Mouse (Mus musculus): ENCODE measurements around the gene Cand2. TPM values are rescaled to one million over a fixed set of nuclear protein-coding genes. Genes with fewer than 3 reads are reported as not detected.

Gene Cand2
- polyA plus RNA-seq, 1 experiment from 2014 or later, result 17.2 TPM

- Histone ChIP-seq H3K36me3 (peaks cover 3% of the 10 kb centered on the region; the same call in 1 of the 2 replicates), H3K9me3 (no peaks in the 10 kb centered on the region), H3K9ac (no peak overlapping the region), H3K27ac (no peak overlapping the region), H3K4me2 (replicated peaks) (no peak overlapping the region), H3K4me1 (replicated peaks) (no peaks in the 10 kb centered on the region), H3K4me3 (replicated peaks) (no peak overlapping the region), H3K27me3 (replicated peaks) (no peaks in the 10 kb centered on the region)
- no peak for ATAC-seq
- WGBS, result 93% methylated on average over 4 of the region's 4 CpGs
These were observed 70.7 kb downstream of the Cand2 start for GRCm38 (mm10) chr6:115845006-115845405.

- 38% methylated on average over 8 of the region's 8 CpGs for WGBS
- Histone ChIP-seq H3K4me3 (replicated peaks) (no peak overlapping the region), H3K9me3 (no peaks in the 10 kb centered on the region), H3K27ac (no peak overlapping the region), H3K9ac (no peak overlapping the region), H3K4me2 (replicated peaks) (no peak overlapping the region), H3K36me3 (peaks cover 3% of the 10 kb centered on the region; the same call in 1 of the 2 replicates), H3K27me3 (replicated peaks) (no peaks in the 10 kb centered on the region), H3K4me1 (replicated peaks) (0 out of 2 replicates have a peak, but pooled peaks cover under 1% of the 10 kb centered on the region)
- peak; percentile 59; the same call in 1 of the 2 replicates for ATAC-seq
These were observed 72.5 kb downstream of the Cand2 start for GRCm38 (mm10) chr6:115846640-115847411.

- no peak for ATAC-seq
- Histone ChIP-seq H3K27me3 (replicated peaks) (no peaks in the 10 kb centered on the region), H3K4me2 (replicated peaks) (no peak overlapping the region), H3K27ac (no peak overlapping the region), H3K4me1 (replicated peaks) (peaks cover 8% of the 10 kb centered on the region; the same call in 1 of the 2 replicates), H3K9me3 (no peaks in the 10 kb centered on the region), H3K36me3 (peaks cover under 1% of the 10 kb centered on the region; the same call in 1 of the 2 replicates), H3K4me3 (replicated peaks) (no peak overlapping the region), H3K9ac (no peak overlapping the region)
- WGBS, result 93% methylated on average over 10 of the region's 10 CpGs
These were observed 74.4 kb downstream of the Cand2 start for GRCm38 (mm10) chr6:115848598-115849304.

GRCm38 (mm10) chr6:115852446-115853090 lies 78.2 kb downstream of the Cand2 start:
- peak overlapping the region; percentile 49 for H3K9ac ChIP-seq
- peak overlapping the region; percentile 69 for H3K4me2 ChIP-seq (replicated peaks)
- H3K9me3 ChIP-seq, result no peaks in the 10 kb centered on the region
- H3K4me3 ChIP-seq (replicated peaks), result peak overlapping the region; percentile 66
- 5% methylated on average over 20 of the region's 20 CpGs for WGBS
- no peaks in the 10 kb centered on the region for H3K36me3 ChIP-seq
- peak overlapping the region; percentile 85 for H3K27ac ChIP-seq
- peaks cover 21% of the 10 kb centered on the region; the same call in 1 of the 2 replicates for H3K4me1 ChIP-seq (replicated peaks)
- ATAC-seq, result no peak
- no peaks in the 10 kb centered on the region for H3K27me3 ChIP-seq (replicated peaks)

- Histone ChIP-seq H3K4me2 (replicated peaks) (peak within 1 kb of the TSS; percentile 69), H3K36me3 (no peaks in the 10 kb centered on the region), H3K9me3 (no peaks in the 10 kb centered on the region), H3K27ac (peak within 1 kb of the TSS; percentile 85), H3K9ac (peak within 1 kb of the TSS; percentile 57), H3K27me3 (replicated peaks) (no peaks in the 10 kb centered on the region), H3K4me3 (replicated peaks) (peak within 1 kb of the TSS; percentile 66), H3K4me1 (replicated peaks) (peaks cover 21% of the 10 kb centered on the region; the same call in 1 of the 2 replicates)
- ATAC-seq, result peak; percentile 99
- under 1% methylated on average over 51 of the region's 51 CpGs for WGBS
These were observed 78.9 kb downstream of the Cand2 start, which contains the start of the genes Mbd4 and Ift122 for GRCm38 (mm10) chr6:115853091-115853813. Gene Mbd4, minus strand, starts transcription at chr6:115853371. Gene Ift122, plus strand, starts transcription at chr6:115853470.

- 38% methylated on average over 7 of the region's 7 CpGs for WGBS
- ATAC-seq, result no peak
- H3K4me3 ChIP-seq (replicated peaks), result peak overlapping the region; percentile 66
These were observed 79.6 kb downstream of the Cand2 start for GRCm38 (mm10) chr6:115853985-115854384.

GRCm38 (mm10) chr6:115854432-115854831 lies 80.1 kb downstream of the Cand2 start:
- ATAC-seq, result no peak
- no peak overlapping the region for H3K27ac ChIP-seq
- H3K27me3 ChIP-seq (replicated peaks), result no peaks in the 10 kb centered on the region
- H3K4me3 ChIP-seq (replicated peaks), result no peak overlapping the region
- H3K4me2 ChIP-seq (replicated peaks), result no peak overlapping the region
- H3K4me1 ChIP-seq (replicated peaks), result peaks cover 21% of the 10 kb centered on the region; the same call in 1 of the 2 replicates
- WGBS, result 70% methylated on average over 2 of the region's 2 CpGs
- no peaks in the 10 kb centered on the region for H3K9me3 ChIP-seq
- no peak overlapping the region for H3K9ac ChIP-seq
- no peaks in the 10 kb centered on the region for H3K36me3 ChIP-seq

More at GRCm38 (mm10) chr6:115853985-115854384, 79.6 kb downstream of the Cand2 start:
- peaks cover 21% of the 10 kb centered on the region; the same call in 1 of the 2 replicates for H3K4me1 ChIP-seq (replicated peaks)
- no peaks in the 10 kb centered on the region for H3K9me3 ChIP-seq
- H3K9ac ChIP-seq, result peak overlapping the region; percentile 57
- H3K4me2 ChIP-seq (replicated peaks), result peak overlapping the region; percentile 69
- peak overlapping the region; percentile 83 for H3K27ac ChIP-seq
- no peaks in the 10 kb centered on the region for H3K27me3 ChIP-seq (replicated peaks)
- no peaks in the 10 kb centered on the region for H3K36me3 ChIP-seq

Other genes with a start within 250 kb of the Cand2 start
- 26.9 and 27.4 TPM in 2 replicates for gene Tsen2, start 229.9 kb upstream of the Cand2 start, polyA plus RNA-seq (2015; fragmentation: Nextera tagmentation; extraction: Ambion mirVana)
- gene Mkrn2os, start 182.0 kb upstream of the Cand2 start, polyA plus RNA-seq (2015; fragmentation: Nextera tagmentation; extraction: Ambion mirVana), result 33.1 and 36.9 TPM in 2 replicates
- 22.5 and 23.0 TPM in 2 replicates for gene Mkrn2, start 172.6 kb upstream of the Cand2 start, polyA plus RNA-seq (2015; fragmentation: Nextera tagmentation; extraction: Ambion mirVana)
- 76.2 and 79.5 TPM in 2 replicates for gene Raf1, start 97.9 kb upstream of the Cand2 start, polyA plus RNA-seq (2015; fragmentation: Nextera tagmentation; extraction: Ambion mirVana)
- gene Tmem40, start 12.1 kb upstream of the Cand2 start, polyA plus RNA-seq (2015; fragmentation: Nextera tagmentation; extraction: Ambion mirVana), result 0.78 and 1.2 TPM in 2 replicates
- 2,172 and 2,428 TPM in 2 replicates for gene Rpl32, start 34.2 kb downstream of the Cand2 start, polyA plus RNA-seq (2015; fragmentation: Nextera tagmentation; extraction: Ambion mirVana)
- 0.42 and 0.49 TPM in 2 replicates for gene Efcab12, start 63.9 kb downstream of the Cand2 start, polyA plus RNA-seq (2015; fragmentation: Nextera tagmentation; extraction: Ambion mirVana)
- gene Mbd4, start 78.8 kb downstream of the Cand2 start, polyA plus RNA-seq (2015; fragmentation: Nextera tagmentation; extraction: Ambion mirVana), result 14.5 and 14.6 TPM in 2 replicates
- 13.8 and 14.2 TPM in 2 replicates for gene Ift122, start 78.9 kb downstream of the Cand2 start, polyA plus RNA-seq (2015; fragmentation: Nextera tagmentation; extraction: Ambion mirVana)
- 0.05 TPM in 1 of 2 replicates, not detected in the other for gene Rho, start 157.2 kb downstream of the Cand2 start, polyA plus RNA-seq (2015; fragmentation: Nextera tagmentation; extraction: Ambion mirVana)
- not detected in 2 replicates for gene H1foo, start 170.4 kb downstream of the Cand2 start, polyA plus RNA-seq (2015; fragmentation: Nextera tagmentation; extraction: Ambion mirVana)
- gene Plxnd1, start 220.5 kb downstream of the Cand2 start, polyA plus RNA-seq (2015; fragmentation: Nextera tagmentation; extraction: Ambion mirVana), result 26.6 and 28.9 TPM in 2 replicates